10 mouse cellular contexts compared by ENCODE assay signal in the genomic region with DNA sequence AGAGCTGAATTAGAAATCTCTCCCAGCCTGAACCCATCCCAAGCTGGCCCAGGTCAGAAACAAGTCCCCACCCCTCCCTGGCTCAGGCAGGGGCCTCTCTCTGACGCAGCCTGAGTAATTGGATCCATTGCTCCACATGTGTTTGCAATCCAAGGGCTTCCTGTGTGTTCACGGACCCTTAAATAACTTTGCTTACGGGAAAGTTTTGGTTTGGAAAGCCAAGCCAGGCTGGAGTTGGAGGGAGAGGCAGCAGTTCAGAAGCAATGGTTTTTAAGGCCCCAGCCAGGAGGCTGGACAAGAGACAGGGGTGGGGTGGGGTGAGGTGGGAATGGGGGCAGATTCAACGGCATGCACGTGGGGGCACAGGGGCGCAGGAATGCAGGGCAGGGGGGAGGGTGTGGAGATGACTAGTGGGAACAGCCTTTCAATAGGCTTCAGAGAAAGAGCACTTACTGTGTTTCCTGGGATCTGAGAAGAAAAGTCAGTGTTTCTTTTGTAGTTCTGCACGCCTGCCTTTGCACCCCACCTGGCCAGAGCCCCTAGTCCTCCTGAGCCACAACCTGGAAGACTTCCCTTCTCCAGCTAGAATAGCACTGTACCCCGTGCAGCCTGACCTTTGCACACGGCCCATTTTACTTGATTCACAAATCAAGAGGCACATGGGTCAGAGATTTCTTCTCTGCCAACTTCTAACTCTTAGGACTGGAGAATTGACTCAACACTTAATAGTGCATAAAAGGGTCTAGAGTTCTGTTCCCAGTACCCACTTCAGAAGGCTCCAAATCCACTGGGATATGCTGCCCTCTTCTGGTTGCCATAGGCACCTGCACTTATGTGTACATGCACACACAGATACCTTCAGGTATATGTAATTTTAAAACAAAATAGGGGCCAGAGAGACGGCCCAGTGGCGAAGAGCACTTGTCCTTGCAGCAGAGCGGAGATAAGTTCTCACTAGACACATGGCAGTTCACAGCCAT. TPM values are rescaled to one million over a fixed set of nuclear protein-coding genes. Genes with fewer than 3 reads are reported as not detected.
DNase-seq lines count a peak whose midpoint lies in the region; ATAC-seq and TF ChIP-seq lines count a peak whose summit lies in the region.
"Had no signal": no experiment of that assay in that cellular context is flagged by ENCODE, and none has a peak within 500 bp of the region (broad histone marks: within the 10 kb centered on the region; RNA-seq: fewer than 3 reads in every experiment).

No protein-coding gene starts in this region.

- peak; percentile 16 to 34 for DNase-seq in heart, adult 9 months (ENCODE audit: low spot score in 2 of 2)
- no peak for DNase-seq in heart, postnatal 4 days
- no peak for DNase-seq in CH12.LX (ENCODE audit: extremely low read depth)
- peak; percentile 87 for DNase-seq in limb, embryonic 11.5 days (ENCODE audit: low spot score)
- no peak for DNase-seq in right cerebral cortex, postnatal 10 days (ENCODE audit: low spot score in 2 of 2)
- DNase-seq in frontal cortex, postnatal 14 days (ENCODE audit: low spot score in 2 of 2), result no peak
- DNase-seq in layer of hippocampus, postnatal 36 days, result no peak
- DNase-seq: right cerebral cortex, adult 18-20 months had no signal

- H3K27me3 ChIP-seq in CH12.LX (replicated peaks), result peaks cover 83% of the 10 kb centered on the region
- H3K27me3 ChIP-seq in embryonic facial prominence, embryonic 12.5 days, result no peaks in the 10 kb centered on the region
- no peaks in the 10 kb centered on the region for H3K27me3 ChIP-seq in limb, embryonic 11.5 days (ENCODE audit: control insufficient read depth, insufficient read depth, low read length)

- in situ Hi-C loops in CH12.LX (cut with MboI; ENCODE audit: low pct_ligation_motif_present, low pct_unique_long_range_greater_than_20kb, low sequenced_read_pairs), result no loop called here

- no peaks in the 10 kb centered on the region for H3K4me1 ChIP-seq in CH12.LX (ENCODE audit: control insufficient read depth in 1 of 2, insufficient read depth in 2 of 2)
- peaks cover 44% of the 10 kb centered on the region for H3K4me1 ChIP-seq in embryonic facial prominence, embryonic 12.5 days
- peaks cover 14% of the 10 kb centered on the region for H3K4me1 ChIP-seq in limb, embryonic 11.5 days (ENCODE audit: control insufficient read depth, insufficient read depth, low read length)
- H3K4me1 ChIP-seq: megakaryocyte, embryonic 14.5 days had no signal

- WGBS in embryonic facial prominence, embryonic 12.5 days, result 35% methylated on average over 12 of the region's 12 CpGs
- WGBS in limb, embryonic 11.5 days, result 39% methylated on average over 12 of the region's 12 CpGs

- no peak for TF ChIP-seq POLR2A in CH12.LX (IDR thresholded peaks at IDR 0.05; ENCODE audit: low read depth, low read length)

- peaks cover 17% of the 10 kb centered on the region for H3K9me3 ChIP-seq in CH12.LX (replicated peaks; ENCODE audit: low read length)
- no peaks in the 10 kb centered on the region for H3K9me3 ChIP-seq in embryonic facial prominence, embryonic 12.5 days
- no peaks in the 10 kb centered on the region for H3K9me3 ChIP-seq in limb, embryonic 11.5 days (ENCODE audit: control insufficient read depth, low read length)

- no peak overlapping the region for H3K9ac ChIP-seq in CH12.LX (ENCODE audit: insufficient read depth, low read depth)
- H3K9ac ChIP-seq in embryonic facial prominence, embryonic 12.5 days, result no peak overlapping the region
- H3K9ac ChIP-seq in limb, embryonic 11.5 days (ENCODE audit: low read length), result no peak overlapping the region

- H3K36me3 ChIP-seq in CH12.LX (replicated peaks in 1 of 2; ENCODE audit: control insufficient read depth in 1 of 2, insufficient read depth in 1 of 2, low read length in 1 of 2), result no peaks in the 10 kb centered on the region
- no peaks in the 10 kb centered on the region for H3K36me3 ChIP-seq in embryonic facial prominence, embryonic 12.5 days
- no peaks in the 10 kb centered on the region for H3K36me3 ChIP-seq in limb, embryonic 11.5 days (ENCODE audit: control insufficient read depth, insufficient read depth, low read length)

- TF ChIP-seq RAD21 in CH12.LX (IDR thresholded peaks at IDR 0.05; ENCODE audit: low read depth, low read length), result no peak; the same call in 1 of the 2 replicates

- no peak overlapping the region for H3K4me2 ChIP-seq in CH12.LX (ENCODE audit: insufficient read depth, low read depth, poor library complexity, severe bottlenecking)
- H3K4me2 ChIP-seq in embryonic facial prominence, embryonic 12.5 days (replicated peaks), result no peak overlapping the region; the same call in 1 of the 2 replicates
- no peak overlapping the region for H3K4me2 ChIP-seq in limb, embryonic 11.5 days (ENCODE audit: low read depth, severe bottlenecking)

- H3K79me2 ChIP-seq in CH12.LX (replicated peaks; ENCODE audit: control insufficient read depth, extremely low read depth, insufficient read depth, poor library complexity, severe bottlenecking), result no peaks in the 10 kb centered on the region

- peak; percentile 11 to 12; a peak in 1 of 4 replicates for TF ChIP-seq CTCF in CH12.LX (conservative IDR thresholded peaks at IDR 0.05 in 1 of 2, IDR thresholded peaks at IDR 0.05 in 1 of 2; ENCODE audit: low read depth in 2 of 2, low read length in 2 of 2)

- dilution Hi-C loops in CH12.LX (cut with MboI; ENCODE audit: extremely low pct_ligation_motif_present, extremely low pct_unique_long_range_greater_than_20kb, low sequenced_read_pairs), result no loop called here

- no peak overlapping the region for H3K27ac ChIP-seq in CH12.LX (ENCODE audit: insufficient read depth, low read depth)
- peak overlapping the region; percentile 97 for H3K27ac ChIP-seq in embryonic facial prominence, embryonic 12.5 days
- peak overlapping the region; percentile 90 for H3K27ac ChIP-seq in limb, embryonic 11.5 days (replicated peaks; ENCODE audit: low read depth, low read length)

- peak; percentile 89 for ATAC-seq in embryonic facial prominence, embryonic 12.5 days (ENCODE audit: insufficient number of reproducible peaks, insufficient read depth, low FRiP score, low TSS enrichment)
- peak; percentile 88 for ATAC-seq in limb, embryonic 11.5 days (ENCODE audit: insufficient number of reproducible peaks, low FRiP score, low TSS enrichment, low read depth)

- H3K4me3 ChIP-seq in CH12.LX (replicated peaks in 1 of 3; ENCODE audit: low read depth in 2 of 3, low read length in 2 of 3, poor library complexity in 1 of 3), result no peak overlapping the region
- H3K4me3 ChIP-seq in embryonic facial prominence, embryonic 12.5 days, result no peak overlapping the region
- H3K4me3 ChIP-seq in limb, embryonic 11.5 days (ENCODE audit: low read depth, low read length), result no peak overlapping the region
- H3K4me3 ChIP-seq: megakaryocyte, embryonic 14.5 days had no signal

- TF ChIP-seq EP300 in CH12.LX (IDR thresholded peaks at IDR 0.05; ENCODE audit: low read length), result no peak

TF ChIP-seq in CH12.LX, 34 proteins besides CTCF, POLR2A, EP300 and RAD21:
- TF ChIP-seq GABPA (IDR thresholded peaks at IDR 0.05; ENCODE audit: insufficient replicate concordance, low read depth, low read length) (no peak), MYC (IDR thresholded peaks at IDR 0.05; ENCODE audit: low read depth, low read length) (no peak), USF1 (IDR thresholded peaks at IDR 0.05; ENCODE audit: low read depth, low read length) (no peak), MAX (IDR thresholded peaks at IDR 0.05; ENCODE audit: low read length) (no peak), ZMIZ1 (IDR thresholded peaks at IDR 0.05; ENCODE audit: low read depth, low read length) (no peak), USF2 (conservative IDR thresholded peaks at IDR 0.05; ENCODE audit: low read depth, low read length) (no peak), NRF1 (IDR thresholded peaks at IDR 0.05; ENCODE audit: low read depth, low read length) (no peak)

RNA-seq across cellular contexts. Expression of a gene that starts 16.8 kb away (rescaled TPM):
- 1 to 10 TPM; 2.3 to 3.9 TPM for total RNA-seq in heart, postnatal 4 days (2021)
- not detected in 2 replicates for total RNA-seq in CH12.LX (2012; rRNA removed)
- not detected in 2 replicates for total RNA-seq in CH12.LX (2014; rRNA removed)
- not detected in 2 replicates for polyA plus RNA-seq in CH12.LX (2012; ENCODE audit: insufficient read length, low read depth)
- polyA plus RNA-seq in embryonic facial prominence, embryonic 12.5 days (2016; fragmentation: Nextera tagmentation; extraction: Ambion mirVana), result 20.8 and 24.7 TPM in 2 replicates
- polyA plus RNA-seq in limb, embryonic 11.5 days (2014; fragmentation: Nextera tagmentation; extraction: Ambion mirVana), result 13.6 and 13.7 TPM in 2 replicates
- total RNA-seq in layer of hippocampus, postnatal 36 days (2021), result 1 to 10 TPM; 1.3 to 2.4 TPM

Comparison
In these comparisons a context has a peak if more than half of its experiments do, and no peak if none do; other contexts are left out.
1. DNase-seq: peak in heart, adult 9 months (2 of 2) and limb, embryonic 11.5 days (single experiment); none in heart, postnatal 4 days (single experiment), CH12.LX (single experiment), right cerebral cortex, postnatal 10 days (0 of 2), frontal cortex, postnatal 14 days (0 of 2) and layer of hippocampus, postnatal 36 days (0 of 2).